Mouse (Mus musculus) urinary bladder, adult 18-20 months (tissue): ENCODE data around the gene Gm21865.
"Not testable (repeated sequence)": the region's sequence is repeated elsewhere in the genome, so short reads cannot be mapped to it uniquely, and the experiment has no call there.

Experiments used
- DNase-seq, 2 experiments: peaks; one replicate each; pipeline ENCODE4 v3.0.0; 2022; ENCODE audit warnings: low spot score in 2 of 2, mixed read lengths in 2 of 2

The Gm21865 gene

GRCm38 (mm10) chrY:40316803-40317202, at the start of gene Gm21865:
Gm21865 (minus strand) TSS chrY:40316903.
- DNase-seq = not testable (repeated sequence)
